Mouse (Mus musculus): ENCODE data around the gene Tax1bp1.

- no peak for TF ChIP-seq CTCF (IDR thresholded peaks at IDR 0.05; ENCODE audit: borderline replicate concordance, control insufficient read depth, extremely low read depth, insufficient read depth, low read length, poor library complexity)
- no peak for TF ChIP-seq POLR2A (IDR thresholded peaks at IDR 0.05; ENCODE audit: control insufficient read depth, extremely low read depth, insufficient read depth, low read length, poor library complexity)
These were observed 15.5 kb upstream of the Tax1bp1 start for GRCm38 (mm10) chr6:52697964-52698535.
